Mouse (Mus musculus) cerebellum, postnatal 36 days (tissue): ENCODE measurements around the gene Msh3.
A peak's percentile ranks its signal among the peaks of the same experiment; 100 is the strongest.
"Not testable (repeated sequence)": the region's sequence is repeated elsewhere in the genome, so short reads cannot be mapped to it uniquely, and the experiment has no call there.

Experiments
- DNase-seq, 2 experiments: peaks; one replicate each; pipeline ENCODE4 v3.0.0; 2021 to 2022; ENCODE audit warnings: mixed read lengths in 2 of 2

Gene Msh3

DNA sequence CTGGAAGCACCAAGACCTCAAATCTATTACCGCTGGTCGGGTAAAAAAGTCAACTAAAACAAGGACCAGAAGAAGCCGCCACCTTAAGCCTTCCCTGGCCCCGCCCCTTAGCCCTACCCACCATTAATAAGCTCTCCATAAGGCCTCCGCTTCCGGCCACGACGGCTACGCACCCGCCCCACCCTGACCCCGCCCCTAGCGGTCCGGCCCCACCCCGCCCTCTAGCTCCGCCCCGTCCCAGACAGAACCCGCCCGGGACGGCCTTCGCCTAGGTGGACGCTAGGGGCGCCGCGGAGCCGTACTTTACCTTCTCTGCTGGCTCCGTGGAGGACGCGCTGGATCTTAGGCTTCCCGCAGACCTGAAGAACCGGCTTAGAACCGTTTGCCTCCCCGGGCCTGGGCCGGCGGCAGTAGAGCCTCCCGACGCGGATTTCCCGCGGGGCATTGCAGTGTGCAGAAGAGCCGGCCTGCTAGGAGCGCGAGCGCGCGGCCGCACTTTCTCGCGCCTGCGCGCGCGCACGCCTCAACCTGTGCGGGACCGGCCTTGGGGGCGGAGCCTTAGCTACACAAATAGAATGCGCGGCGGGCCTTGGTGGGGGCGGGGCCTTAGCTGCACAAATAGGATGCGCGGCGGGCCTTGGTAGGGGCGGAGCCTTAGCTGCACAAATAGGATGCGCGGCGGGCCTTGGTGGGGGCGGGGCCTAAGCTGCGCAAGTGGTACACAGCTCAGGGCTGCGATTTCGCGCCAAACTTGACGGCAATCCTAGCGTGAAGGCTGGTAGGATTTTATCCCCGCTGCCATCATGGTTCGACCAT is at the start of gene Msh3, which contains the start of gene Dhfr:
TSS of gene Msh3 (minus strand) at position 548 of the 816 bp plus-strand sequence.
TSS of gene Dhfr (plus strand) at position 271 of the 816 bp plus-strand sequence.
- DNase-seq, result peak; percentile 97 to 98

DNA sequence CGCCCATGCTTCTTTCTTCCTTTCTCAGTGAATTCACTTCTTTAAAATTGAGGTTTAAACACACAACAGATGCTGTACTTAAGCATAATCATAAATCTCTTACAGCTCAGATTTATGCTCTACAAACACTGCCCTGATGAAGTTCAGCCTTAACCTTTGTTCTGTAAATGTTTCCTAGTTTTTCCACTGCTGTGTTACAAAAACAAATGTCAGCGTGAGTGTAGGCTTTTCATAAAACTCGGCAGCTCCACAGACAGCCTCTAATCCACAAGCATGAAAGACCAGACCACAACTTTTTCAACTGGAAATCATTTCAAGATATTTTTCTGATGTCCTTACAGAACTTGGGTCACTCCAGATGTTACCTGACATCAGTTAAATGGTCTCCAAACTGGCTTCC is 48.7 kb upstream of the Msh3 start:
- DNase-seq, result no peak

DNA sequence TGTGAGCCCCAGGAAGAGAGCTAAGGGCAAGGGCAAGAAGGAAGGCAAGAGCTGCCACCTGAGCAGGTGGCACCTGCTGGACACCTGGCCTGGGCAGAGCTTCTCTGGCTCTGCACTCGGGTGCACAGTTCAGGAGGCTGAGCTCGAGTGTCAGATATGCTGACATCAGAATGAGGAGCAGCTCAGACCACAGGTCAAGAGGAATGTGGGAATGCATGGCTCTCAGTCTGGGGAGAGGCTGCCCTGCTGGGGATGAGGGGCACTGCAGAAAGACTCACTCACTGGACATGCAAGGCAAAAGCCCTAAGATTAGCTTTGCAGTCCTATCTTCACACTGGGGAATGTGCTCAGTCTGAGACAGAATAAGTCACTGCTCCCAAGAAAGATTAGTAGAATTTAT is 47.3 kb upstream of the Msh3 start:
- DNase-seq, result no peak

DNA sequence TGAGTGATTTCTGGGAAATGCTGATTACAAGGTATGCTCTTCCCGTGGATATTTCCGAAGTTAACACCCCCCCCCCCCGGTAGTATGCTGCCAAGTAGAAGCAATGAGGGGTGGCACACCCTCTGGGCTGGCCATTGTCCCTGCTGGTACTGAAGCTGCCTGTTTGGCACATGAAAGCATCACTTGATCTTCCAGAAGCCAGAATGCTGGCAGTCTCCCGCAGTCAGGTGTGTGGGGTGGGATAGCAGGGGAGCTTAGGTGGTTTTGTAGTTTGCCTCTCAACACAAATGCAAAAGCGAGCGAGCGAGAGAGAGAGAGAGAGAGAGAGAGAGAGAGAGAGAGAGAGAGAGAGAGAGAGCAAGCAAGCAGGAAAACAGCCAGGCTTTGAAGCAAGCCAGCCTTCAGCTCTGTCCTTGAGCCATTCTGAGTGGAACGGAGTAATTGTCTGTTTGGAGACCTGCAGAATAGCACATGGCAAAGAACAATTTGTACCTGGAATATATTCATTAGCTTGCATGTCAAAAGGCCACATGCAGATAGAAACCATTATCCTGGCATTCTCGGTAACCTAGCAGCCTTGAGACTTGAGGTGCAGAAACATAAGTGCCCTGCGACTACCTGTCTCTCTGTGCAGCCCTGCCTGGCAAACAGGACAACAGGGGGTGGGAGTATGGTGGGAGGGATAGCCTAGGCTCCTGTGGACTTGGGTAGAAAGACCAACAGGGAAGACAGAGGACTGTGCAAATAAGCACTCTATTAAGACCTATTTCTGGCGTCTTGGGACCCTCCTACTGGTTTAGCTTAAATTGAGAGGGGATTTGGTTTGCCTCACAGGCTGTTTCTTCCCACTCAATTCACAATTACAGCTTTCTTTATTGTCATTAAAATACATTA is 43.9 kb upstream of the Msh3 start:
- peak; percentile 36 to 37 for DNase-seq

DNA sequence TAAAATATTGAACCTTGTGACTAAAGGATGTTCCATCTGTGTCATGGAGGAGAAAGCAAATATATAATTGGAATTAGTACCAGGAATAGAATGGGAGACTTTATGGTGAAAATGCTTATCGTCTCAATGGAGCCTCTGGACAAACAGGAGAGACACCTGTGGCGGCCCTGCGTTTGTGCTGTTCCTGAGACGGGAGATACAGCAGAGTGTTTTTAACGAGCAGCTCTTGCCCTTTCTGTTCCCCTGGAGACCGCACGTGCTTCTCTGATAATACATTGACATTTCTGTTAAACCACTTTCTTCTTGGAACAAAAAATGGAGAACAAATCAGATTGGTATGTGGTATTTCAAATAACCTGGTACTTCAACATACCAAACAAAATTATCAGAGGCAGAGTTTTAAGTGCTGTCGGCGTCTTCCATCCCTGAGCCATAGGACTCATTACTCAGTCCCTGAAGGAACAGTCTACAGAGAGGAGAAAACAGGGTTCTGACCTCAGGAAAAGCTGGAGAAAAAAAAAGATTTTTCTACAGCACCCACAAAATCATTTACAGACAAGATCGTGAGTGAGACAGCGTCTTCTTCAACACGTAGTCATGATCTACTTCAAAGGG is 38.4 kb upstream of the Msh3 start:
- DNase-seq, result no peak

DNA sequence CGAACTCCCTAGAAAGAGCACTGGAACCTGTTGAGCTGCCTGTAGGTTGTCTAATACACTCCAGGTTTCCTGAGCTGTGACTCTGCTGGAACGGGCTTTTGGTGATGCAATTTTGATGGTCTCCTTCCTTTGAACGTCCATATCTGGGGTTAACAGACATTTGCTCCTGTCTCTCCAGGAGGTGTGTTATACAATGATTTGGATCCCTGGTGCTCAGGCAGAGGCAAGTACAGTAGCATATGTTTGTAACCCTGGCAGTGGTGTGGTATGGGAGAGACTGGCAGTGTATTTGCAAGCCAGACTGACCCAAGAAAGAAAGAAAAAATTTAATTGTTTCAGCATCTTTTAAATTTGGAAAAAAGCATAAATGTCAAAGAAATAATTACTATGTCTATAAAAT is 32.6 kb upstream of the Msh3 start:
- no peak for DNase-seq

DNA sequence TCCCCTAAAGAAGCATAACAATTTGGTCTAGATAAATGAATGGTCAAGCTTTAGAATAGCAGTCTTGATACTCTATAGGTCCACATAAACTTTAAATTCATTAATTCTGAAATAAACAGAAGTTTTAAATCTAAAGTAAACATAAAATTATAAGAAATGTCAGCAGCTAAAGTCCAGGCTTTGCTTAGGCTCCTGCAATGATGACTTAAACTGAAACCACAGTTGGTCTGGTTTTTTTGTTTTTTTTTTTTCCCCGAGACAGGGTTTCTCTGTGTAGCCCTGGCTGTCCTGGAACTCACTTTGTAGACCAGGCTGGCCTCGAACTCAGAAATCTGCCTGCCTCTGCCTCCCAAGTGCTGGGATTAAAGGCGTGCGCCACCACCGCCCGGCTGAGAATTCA is 16.7 kb upstream of the Msh3 start:
- not testable (repeated sequence) for DNase-seq

DNA sequence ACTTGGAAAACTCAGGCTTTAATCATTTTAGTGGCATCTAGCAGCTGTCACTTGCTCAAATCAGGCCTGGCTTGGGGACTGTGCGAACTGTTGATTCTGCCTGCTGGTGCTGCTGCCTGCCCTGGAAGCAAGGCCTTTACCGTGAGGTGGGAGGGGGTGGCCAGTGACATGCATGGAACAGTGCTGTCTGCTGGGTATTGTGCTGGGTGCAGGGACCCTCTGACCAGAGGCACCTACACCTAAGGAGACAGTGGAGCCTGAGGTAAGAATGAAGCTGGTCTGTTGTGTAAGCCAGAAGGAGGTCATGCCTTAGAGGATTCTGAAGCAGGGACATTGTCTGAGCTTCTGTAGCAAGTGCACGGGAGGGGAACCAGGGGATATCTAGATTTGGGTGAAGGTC is 16.0 kb upstream of the Msh3 start:
- DNase-seq, result no peak

DNA sequence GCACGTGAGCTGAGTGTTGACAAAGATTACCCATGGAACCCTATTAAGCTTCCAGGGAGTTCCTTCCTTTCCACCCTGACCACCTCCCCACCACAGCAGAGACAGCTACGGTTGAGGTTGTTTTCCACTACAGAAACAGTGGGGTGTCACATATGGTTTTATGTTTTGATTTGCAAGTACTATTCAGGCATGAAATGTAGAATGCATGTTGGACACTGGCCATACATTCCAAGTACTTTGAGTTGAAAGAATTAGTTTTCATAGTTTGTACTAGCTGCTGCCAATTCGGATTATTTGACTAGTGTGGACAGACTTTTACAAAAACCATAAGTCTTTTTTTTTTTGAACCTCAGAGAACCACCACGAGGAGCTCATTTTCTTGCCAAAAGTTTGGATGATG is 10.5 kb upstream of the Msh3 start:
- no peak for DNase-seq

DNA sequence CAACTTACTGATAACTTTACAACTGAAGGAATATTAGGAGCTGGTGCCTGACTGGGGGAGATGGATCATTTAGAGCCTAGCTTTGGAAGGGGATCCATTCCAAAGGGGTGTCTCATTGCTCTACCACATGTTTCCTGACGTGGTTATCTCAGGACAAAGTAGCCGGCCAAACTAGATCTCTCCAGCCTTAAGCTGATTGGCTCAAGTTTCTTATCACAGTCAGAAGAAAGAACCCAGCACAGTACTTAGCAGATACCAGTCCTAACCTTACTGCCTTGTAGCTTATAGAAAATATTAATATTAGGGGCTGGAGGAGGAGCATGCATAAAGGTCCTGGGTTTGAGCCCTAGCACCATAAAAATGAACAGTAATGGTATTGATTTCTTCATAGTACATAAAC is 6.8 kb upstream of the Msh3 start:
- DNase-seq, result no peak

DNA sequence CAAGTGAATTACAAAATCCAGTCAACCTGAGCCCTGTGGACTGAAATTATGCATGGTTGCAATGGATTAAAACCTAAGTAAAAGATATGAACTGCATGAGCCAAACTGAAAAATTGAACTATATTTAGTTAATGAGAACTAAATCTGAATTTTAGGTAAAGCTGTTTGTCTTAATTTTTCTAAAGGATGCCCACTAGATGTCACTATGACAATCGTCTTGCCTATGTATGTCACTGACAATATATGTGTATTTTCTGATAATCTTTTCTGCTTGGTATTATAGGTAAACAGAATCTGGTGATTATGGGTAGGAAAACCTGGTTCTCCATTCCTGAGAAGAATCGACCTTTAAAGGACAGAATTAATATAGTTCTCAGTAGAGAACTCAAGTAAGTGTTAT is 2.8 kb upstream of the Msh3 start:
- DNase-seq, result no peak

DNA sequence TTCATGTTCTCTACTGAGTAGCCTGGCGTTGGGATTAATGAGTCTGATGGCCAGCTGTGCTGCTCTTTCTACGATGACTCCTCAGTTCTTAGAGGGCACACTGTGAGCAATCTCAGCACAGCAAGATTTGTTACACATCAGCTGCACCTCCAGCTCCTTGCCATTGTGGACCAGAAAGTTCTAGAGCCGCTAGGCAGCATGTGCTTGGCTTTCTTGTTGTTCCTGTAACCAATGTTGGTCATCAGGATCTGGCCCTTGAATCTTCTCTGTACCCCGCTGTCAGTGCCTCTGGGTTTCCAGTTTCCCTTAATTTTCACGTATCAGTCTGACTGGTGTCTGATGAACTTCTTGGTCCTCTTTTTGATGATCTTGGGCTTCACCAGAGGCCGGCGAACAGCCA is 1.6 kb upstream of the Msh3 start:
- DNase-seq, result no peak

DNA sequence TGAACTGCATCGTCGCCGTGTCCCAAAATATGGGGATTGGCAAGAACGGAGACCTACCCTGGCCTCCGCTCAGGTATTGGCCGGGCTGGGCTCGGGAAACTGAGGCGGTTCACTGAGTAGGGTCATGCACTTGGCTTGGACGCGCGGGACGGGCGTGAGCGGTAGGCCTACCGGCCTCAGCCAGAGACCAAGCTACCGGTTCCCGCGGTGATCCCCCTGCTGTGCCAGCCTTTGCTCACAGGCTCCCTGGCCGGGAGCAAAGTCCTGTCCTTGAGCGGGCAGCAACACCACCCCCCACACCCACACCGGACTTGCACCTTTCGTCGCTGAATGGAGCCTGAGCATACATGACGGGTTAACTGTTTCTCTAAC is 455 bp upstream of the Msh3 start:
- DNase-seq, result no peak

DNA sequence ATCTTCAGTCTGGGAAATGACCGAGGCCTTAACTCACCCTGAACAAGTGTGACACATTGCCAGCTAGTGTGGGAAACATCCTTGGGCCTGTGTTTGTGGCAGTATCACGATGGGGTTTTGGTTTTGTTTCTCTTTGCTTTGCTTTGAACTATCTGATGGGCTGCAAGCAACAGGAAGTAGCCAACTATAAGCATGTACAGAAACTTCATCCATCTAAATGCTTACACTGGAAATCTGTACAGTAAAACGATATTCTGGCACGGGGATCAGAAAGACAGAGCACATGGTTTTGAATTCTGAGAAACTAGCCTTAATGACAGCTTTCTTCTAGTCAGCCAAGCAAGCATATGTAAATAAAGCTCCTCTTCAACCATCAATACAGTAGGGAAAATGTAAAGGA is 847 bp downstream of the Msh3 start:
- no peak for DNase-seq

DNA sequence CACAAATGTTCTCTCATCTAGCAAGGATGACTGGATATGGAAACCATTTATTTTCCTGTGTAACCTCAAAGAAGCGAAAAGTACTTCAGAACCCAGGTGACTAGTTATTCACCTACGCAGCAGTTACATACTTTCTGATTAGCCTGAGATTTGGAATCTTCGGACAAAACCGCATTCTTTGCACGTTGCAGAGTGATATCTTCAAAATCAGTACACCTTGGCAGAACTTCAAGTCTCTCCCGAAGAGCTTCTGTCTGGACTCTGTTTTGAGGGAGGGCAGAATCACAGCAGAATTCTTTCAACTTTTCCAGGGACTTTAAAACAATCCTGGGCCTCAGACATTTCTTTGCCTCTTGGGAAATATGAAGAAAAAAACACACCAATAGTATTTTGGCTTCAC is 3.7 kb downstream of the Msh3 start:
- DNase-seq, result no peak

DNA sequence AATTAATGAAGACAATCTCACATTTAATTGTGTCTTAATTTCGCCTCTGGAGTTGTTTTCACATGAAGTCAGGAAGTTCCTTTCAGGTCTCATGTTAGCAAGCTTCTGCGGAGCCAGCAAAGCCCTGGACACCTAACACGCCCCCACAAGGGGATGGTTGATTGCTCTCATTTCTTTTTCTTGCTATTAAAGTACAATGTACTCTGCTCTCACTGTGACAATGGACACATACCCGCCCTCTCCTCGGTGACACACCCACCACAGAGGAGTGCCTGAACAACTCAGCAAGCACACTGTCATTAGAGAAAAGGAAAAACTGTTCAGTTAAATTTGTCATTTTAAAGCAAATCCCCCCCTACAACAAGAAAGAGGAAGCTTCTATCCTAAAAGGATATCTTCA is 8.5 kb downstream of the Msh3 start:
- DNase-seq, result no peak

DNA sequence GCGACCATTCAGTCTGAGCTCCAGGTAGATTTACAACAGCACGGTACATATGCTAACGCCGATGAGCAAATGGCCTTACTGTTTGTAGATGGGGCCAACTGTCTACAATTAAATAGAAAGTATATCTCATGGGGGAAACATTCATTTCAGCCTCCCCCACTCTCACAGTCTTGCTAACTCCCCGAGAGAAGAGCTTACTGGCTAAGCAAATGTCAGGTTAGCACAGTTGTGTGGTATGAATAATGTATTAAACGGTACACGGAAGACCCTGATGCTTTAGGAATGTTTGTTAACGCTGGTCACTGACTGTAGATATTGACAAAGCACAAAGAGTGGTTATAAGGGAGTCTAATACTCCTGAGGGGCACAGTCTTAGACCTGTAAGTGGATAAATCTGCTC is 10.8 kb downstream of the Msh3 start:
- DNase-seq, result no peak

DNA sequence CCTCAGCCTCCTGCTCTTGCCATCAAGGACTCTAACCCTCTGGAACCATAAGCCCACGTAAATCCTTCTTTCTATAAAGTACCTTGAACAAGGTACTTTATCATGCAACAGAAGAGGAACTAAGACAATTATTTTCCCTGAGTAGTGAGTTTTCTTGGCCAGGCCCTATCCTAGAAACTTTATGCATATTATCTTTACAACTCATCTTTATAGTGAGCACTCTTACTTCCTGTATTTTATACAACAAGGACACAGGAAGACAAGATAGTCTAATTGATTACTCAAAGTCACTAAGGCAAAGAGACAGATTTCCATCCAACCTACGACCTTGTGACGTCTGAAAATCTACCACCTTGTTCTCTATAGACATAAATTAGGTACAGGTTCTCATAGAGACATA is 15.0 kb downstream of the Msh3 start:
- DNase-seq, result no peak

DNA sequence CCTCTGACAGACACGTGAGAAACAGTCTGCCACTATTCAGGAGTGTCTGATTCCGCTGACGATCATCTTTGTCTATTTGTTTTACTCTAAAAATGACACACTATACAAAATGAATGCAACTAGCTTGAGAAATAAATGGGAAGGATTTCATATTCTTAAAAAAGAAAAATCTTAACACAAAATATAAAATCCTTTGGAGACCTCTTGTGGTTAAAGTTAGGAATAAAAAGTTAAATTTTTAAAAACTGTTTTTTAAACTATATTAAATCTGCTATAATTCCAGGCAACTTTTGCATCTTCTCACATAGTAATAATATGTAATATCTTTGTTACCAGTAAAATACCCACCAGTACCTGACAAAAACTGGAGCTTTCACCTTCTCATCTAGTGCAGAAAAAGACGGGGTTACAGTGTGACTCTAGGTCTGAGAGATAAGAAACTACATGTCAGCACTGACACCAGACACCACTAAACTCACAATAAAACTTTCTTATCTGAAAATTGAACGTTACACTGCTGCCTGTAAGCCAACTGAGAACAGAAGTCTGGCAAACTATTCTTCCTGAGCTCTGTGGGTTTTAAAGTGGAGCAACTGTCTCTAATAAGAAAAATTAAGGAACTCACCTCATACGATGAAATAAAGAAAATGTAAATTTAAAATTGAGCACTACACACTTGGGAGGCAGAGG is 16.9 kb downstream of the Msh3 start:
- no peak for DNase-seq

DNA sequence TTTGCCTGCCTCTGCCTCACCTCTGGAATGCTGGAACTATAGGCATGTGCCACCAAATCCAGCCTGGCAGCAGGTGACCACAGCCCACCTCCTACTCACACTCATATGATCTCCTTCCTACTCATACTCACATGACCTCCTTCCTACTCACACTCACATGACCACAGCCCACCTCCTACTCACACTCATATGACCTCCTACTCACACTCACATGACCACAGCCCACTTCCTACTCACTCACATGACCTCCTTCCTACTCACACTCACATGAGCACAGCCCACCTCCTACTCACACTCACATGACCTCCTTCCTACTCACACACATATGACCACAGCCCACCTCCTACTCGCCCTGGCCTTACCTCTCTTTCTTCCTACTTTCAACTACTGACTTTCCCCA is 17.9 kb downstream of the Msh3 start:
- DNase-seq, result no peak

DNA sequence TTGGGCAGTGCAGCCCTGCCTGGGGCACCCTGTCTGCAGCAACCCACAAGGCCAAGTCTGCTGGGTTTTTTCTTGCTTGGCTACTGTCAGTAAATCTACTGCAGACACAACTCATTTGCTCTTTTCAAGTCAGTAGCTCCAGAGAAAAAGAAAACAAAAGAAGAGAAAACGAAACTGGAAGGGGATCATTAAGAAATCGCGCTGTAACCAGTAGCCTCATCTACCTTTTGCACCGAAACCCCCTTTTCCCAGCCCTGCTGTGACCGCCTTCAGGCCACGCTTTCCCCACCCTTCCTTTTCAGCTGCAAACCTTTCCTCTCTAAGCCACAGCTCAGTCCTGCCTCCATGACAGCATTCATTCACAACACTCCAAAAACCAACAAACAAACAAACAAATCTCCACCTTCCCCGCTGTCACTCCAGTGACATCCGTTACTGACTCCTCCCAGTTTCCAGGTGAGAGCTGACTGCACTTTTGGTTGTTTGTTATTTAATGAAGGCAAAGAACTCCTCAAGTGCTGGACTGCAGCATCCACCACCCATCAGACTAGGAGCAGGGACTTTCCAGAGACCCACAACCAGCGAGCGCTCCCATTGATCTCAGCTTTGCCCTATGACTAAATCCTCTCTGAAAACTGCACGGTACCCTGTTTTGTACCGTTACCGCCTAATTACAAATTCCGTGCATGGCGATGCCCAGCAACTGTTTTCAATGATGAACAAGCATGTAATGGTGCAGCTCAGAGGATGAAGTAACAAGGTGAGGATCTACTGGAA is 22.5 kb downstream of the Msh3 start:
- DNase-seq, result no peak

DNA sequence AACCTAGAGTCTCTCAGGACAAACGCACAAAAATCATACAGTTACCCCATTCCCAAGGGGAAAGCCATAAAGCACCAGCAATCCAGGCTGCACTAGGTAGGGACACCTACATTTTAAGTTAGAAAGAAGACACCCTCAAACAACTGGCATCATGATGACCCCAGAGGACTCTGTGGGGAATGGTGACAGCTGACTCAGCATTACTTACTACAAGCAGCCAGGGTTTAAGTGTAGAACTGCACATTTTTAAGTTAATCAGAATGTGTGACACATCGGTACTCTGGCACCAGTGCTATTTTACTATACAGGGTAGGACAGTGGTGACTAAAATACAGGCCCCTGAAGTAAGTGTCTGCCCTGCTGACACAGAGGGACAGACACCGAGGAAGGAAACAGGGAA is 24.2 kb downstream of the Msh3 start:
- no peak for DNase-seq
